Mouse (Mus musculus) testis, postnatal 14 days (tissue): ENCODE results near the gene Oas1c.
A peak's percentile ranks its signal among the peaks of the same experiment; 100 is the strongest.

Source experiments
- DNase-seq: peaks from one replicate; pipeline ENCODE4 v3.0.0; 2021; ENCODE audit warnings: low spot score

Oas1c gene

DNA sequence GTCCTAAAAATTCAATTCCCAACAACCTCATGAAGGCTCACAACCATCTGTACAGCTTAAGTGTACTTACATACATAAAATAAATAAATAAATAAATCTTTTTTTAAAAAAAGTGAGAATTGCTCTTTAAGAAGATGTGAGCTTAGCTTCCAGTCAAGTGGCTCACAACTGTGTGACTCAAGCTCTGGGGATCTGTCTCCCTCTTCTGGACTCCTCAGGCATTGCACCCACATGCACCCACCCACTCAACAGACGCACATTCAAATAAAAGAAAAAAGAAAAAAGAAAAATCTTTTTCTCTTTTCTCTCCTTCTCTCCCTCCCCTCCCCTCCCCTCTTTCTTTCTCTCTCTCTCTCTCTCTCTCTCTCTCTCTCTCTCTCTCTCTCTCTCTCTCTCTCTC, 30.7 kb downstream of the Oas1c start:
- no peak for DNase-seq

DNA sequence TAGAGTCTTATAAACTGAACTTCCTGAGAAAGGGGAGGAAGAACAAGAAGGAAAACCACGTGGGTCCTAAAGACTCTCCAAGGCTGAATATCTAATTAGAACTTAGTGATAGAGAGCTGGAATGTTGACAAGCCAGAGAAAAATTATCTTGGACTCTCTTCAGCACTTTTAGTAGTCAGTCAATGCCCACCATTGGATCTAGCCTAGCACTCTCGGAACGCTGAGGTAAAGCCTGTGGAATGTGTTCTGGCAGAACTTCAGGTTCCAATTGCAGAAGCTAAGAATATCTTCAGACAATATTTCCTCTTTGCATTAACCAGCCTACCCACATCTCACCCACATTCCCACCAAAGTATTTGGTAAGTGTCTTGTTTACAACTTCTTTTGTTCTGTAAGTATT, 32.4 kb downstream of the Oas1c start:
- DNase-seq: no peak

DNA sequence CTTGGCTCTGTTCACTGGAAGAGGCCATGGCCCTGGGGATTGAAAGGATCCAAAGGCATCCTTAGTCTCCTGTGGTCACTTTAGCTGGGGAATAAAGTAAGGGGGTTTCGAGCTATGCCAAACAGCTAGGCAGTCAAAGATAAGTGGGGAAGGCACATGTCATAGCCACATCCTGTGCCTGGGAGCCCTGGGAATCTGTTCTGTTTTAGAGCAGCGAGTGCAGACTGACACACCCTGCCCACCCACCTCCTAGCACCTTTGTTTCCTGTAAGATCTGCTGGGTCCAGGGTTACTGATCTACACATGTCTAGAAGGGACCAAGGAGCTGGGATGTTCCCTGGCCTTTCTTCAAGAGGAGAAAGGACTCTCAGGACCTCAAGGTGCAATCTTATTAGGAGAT, 33.4 kb downstream of the Oas1c start:
- DNase-seq: no peak

DNA sequence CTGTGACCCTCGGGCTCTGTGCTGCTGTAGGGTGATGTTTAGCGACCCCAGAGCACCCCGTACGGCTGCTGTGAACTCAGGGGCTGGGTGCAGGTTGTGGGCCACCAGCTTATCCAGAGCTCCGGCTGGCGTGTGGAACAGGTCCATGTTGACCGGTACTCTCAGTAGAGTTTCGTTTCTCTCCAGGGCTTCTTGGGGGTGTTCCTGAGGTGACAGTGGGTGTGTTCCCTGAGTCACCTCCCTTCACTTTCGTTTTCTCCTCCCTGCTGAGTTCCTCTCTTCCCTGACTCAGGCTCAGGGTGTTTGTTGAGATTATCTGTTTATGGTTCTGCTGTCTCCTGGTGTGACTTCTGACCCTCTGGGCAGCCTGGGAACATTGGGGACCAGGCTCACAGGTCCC, 34.8 kb downstream of the Oas1c start, which contains the start of gene Oas3:
Gene Oas3 (minus strand): TSS at position 184 of the 400 bp plus-strand sequence.
- no peak for DNase-seq

DNA sequence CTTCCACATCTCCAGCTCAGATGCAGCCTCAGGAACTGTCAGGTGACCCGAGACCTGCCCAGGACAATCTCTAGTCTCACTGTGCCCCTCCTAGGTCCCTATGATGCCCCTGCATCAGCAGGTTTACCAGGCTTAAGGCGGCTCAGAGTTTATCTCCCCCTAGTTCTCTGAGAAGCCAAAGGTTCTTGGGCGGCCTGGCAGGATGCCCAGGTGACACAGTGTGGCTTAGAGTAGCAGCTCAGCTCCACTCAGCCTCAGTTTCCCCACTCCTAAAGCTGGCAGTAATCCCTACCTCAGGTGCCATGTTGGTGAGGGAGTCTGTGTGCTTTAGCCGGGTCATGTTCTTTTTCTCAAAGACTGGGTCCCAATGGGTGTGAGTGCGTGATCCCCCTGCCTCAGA, 35.5 kb downstream of the Oas1c start:
- DNase-seq: no peak

DNA sequence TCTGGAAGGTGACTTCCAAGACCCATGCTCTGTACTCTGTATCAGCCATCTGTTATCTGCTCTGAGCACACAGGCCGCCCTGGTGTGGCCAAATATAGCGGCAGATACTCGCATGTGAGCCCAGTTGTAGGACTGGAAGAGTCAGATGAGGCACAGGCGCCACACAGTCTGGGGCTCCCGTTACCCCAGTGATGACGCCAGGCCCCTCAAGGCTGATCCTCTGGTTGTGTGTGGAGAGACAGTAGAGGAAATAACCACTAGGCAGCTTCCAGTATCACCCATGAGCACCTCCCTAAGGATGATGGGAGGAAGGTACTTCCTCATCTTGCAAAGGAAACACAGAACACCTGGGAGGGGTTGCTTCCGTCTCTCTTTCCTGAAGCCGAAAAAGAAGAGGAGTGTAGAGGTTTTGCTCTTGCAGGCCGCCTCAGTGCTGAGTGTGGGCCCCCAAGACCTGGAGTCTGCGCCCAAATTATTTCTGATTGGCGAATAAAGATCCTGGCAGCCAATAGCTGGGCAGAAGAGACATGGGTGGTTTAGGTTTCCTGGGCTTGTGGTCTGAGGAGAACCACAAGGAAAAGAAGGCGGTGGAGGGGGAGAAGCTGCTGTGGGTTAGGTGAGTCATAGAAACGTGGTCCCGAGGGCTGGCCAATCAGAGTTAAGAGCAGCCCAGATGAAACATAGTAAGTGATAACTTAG, 36.9 kb downstream of the Oas1c start:
- no peak for DNase-seq

DNA sequence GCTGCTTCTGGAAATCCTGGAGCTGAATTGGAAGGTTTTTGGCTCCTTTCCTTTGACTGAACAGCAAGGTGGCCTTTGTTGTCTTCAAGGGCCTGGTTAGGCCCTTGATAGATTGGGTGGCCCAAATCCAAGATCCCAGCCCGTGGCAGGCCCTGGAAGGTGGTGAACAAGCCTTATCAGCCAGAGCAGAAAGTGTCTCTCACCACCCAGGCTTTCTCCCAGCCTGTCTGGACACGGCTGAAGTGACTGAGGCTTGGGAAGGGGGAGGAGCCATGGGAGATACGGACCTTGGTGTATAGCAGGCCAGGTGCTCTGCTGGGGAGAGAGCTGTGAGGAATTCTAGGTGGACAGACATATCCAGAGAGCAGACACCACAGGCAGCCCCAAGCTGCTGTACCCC, 42.9 kb downstream of the Oas1c start:
- DNase-seq: no peak

DNA sequence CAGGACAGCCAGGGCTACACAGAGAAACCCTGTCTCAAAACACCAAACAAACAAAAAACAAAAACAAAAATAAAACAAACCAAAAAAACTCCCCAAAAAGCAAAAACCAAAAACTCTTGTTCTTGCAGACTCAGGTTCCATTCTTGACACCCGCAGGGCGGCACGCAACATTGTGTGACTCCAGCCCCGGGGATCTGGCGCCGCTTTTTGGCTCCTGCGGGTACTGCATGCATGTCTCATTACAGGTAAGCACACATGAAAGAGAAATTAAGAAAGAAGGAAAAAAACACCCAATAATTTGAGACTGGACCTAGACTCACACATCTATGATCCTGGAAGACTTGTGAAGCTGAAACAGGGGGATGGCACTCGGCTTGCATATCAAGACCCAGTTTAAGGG, 47.3 kb downstream of the Oas1c start:
- DNase-seq: no peak

DNA sequence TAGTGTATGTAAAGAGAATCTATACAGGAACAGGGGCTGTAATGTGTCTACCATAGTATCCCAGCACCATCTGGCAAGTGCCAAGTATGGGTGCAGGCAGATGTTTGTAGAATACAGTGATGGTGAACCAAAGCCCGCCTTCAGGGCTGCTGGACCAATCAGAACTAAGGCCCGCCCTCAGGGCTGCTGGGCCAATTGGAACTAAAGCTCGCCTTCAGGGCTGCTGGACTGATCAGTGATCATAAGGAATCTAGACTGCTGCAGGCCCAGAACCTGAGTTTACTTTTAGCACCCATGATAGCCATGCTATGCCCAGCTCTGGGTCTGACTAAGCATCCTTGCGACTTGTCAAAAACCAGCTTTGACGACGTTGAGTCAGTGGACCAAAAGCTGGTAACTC, 50.4 kb downstream of the Oas1c start:
- peak; percentile 49 for DNase-seq

DNA sequence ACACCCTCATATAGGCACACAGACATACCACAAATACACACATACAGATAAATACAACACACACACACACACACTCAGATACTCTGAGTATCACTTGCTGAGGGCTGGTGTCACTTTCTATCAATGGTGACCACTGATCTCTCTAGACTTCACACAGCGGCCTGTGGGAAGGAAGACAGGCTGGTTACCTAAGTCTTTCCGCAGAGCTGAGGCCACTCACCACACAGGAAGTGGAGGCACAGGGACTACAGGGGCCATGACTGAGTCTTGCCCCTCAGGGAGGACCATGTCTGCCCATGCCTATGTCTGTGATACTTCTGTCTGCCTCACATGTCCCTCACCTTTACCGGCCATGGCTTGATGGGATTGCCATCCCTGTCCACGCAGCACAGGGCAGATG, 58.1 kb downstream of the Oas1c start:
- no peak for DNase-seq

DNA sequence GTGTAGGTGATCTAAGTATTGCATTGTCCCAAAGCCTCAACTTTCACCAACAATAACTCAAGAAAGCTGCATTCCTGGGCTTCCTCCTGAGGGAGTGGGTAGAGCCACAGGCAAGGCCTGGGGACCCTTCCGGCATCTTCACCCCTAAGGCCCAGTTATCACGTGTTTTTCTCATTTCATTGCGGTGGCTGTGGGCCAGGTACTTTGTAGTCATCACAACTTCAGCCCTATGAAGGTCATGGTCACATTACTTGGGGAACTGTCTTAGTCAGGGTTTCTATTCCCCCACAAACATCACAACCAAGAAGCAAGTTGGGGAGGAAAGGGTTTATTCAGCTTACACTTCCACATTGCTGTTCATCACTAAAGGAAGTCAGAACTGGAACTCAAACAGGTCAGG, 59.5 kb downstream of the Oas1c start:
- DNase-seq: no peak

DNA sequence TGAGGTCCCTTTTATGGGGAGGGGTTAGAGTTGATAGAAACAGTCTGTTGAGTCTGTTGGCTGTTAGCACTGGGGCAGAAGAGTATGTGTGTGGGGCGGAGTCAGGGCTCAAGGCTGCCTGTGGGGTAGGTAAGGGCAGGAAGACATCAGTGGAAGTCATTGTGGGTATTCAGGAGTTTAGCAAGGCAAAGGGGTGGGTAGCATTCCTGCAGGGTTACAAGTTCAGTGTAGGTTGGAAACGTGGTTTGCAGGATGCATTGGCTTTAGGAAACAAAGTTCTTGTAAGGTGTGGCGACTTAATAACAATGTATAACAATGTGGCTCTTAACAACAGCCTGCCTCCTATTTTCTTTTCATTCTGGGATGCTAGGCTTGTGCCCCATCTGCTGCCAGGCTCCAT, 61.1 kb downstream of the Oas1c start:
- no peak for DNase-seq
